Mouse (Mus musculus) forebrain, embryonic 14.5 days (tissue): ENCODE results near the gene Scoc. TPM values are rescaled to one million over a fixed set of nuclear protein-coding genes. Genes with fewer than 3 reads are reported as not detected.
A peak's percentile ranks its signal among the peaks of the same experiment; 100 is the strongest.

Source experiments
- ATAC-seq: fragments of 200-750 bp; cut with Nextera tagmentation; 2 replicates; pipeline ENCODE4 v1.8.0; 2017; ENCODE audit warnings: mild to moderate bottlenecking, moderate library complexity
- DNase-seq: peaks from one replicate; pipeline ENCODE4 v3.0.0-alpha.2; 2015; ENCODE audit warnings: low spot score
- H3K27ac ChIP-seq: fragments of 300-500 bp; sonication (generic); 2 replicates; pipeline ENCODE4 v1.5.1; 2014; ENCODE audit warnings: low read depth, mild to moderate bottlenecking, control low read depth, low read length, moderate library complexity
- H3K27me3 ChIP-seq: fragments of 300-500 bp; sonication (generic); replicated peaks from 2 replicates; pipeline ENCODE4 v1.6.1; 2014; ENCODE audit warnings: low read length, control low read depth, mixed read lengths; ENCODE audit not compliant: control insufficient read depth, insufficient read depth
- H3K36me3 ChIP-seq: fragments of 300-500 bp; sonication (generic); 2 replicates; pipeline ENCODE4 v1.6.1; 2014; ENCODE audit warnings: low read length, control low read depth; ENCODE audit not compliant: control insufficient read depth, insufficient read depth
- H3K4me1 ChIP-seq: fragments of 300-500 bp; sonication (generic); 2 replicates; pipeline ENCODE4 v1.6.1; 2014; ENCODE audit warnings: antibody characterized with exemption, low read length, control low read depth; ENCODE audit not compliant: control insufficient read depth, insufficient read depth
- H3K4me2 ChIP-seq: fragments of 300-500 bp; sonication (generic); 2 replicates; pipeline ENCODE4 v1.6.1; 2014; ENCODE audit warnings: mild to moderate bottlenecking, control low read depth, low read length
- H3K4me3 ChIP-seq: fragments of 300-500 bp; sonication (generic); 2 replicates; pipeline ENCODE4 v1.5.1; 2014; ENCODE audit warnings: low read depth, low read length, control low read depth
- H3K9ac ChIP-seq: fragments of 300-500 bp; sonication (generic); 2 replicates; pipeline ENCODE4 v1.6.1; 2014; ENCODE audit warnings: mild to moderate bottlenecking, low read length, control low read depth, moderate library complexity
- H3K9me3 ChIP-seq: fragments of 300-500 bp; sonication (generic); replicated peaks from 2 replicates; pipeline ENCODE4 v1.6.1; 2016; ENCODE audit warnings: low read length, control low read depth, mixed read lengths; ENCODE audit not compliant: control insufficient read depth
- WGBS: fragments of 180-500 bp; shearing (Covaris S2); extraction: QIAGEN DNeasy Blood & Tissue Kit; methylation state at CpG from one replicate; pipeline ENCODE4 v1.1.7; 2014; 5-methylcytosine and 5-hydroxymethylcytosine counted together
- polyA plus RNA-seq: library from polyadenylated mRNA; unstranded; fragments of >200 nt; fragmentation: Nextera tagmentation; extraction: Ambion mirVana; gene quantifications from 2 replicates; pipeline ENCODE4 v1.2.1, GENCODE M21; 2014

Gene Scoc
- 232 and 263 TPM in 2 replicates for polyA plus RNA-seq

- Histone ChIP-seq H3K9me3 (no peaks in the 10 kb centered on the region), H3K27ac (no peak within 1 kb of the TSS), H3K36me3 (no peaks in the 10 kb centered on the region), H3K4me2 (no peak within 1 kb of the TSS), H3K9ac (no peak within 1 kb of the TSS), H3K27me3 (no peaks in the 10 kb centered on the region), H3K4me3 (no peak within 1 kb of the TSS), H3K4me1 (no peaks in the 10 kb centered on the region)
- DNase-seq: no peak
- no peak for ATAC-seq
- 87% methylated on average over 14 of the region's 14 CpGs for whole genome bisulfite sequencing
Observed at GRCm38 (mm10) chr8:83458222-83458621, at the start of gene Scoc. Scoc (minus strand) TSS chr8:83458391.

GRCm38 (mm10) chr8:83459606-83460005, 1.4 kb upstream of the Scoc start:
- no peak for ATAC-seq
- Histone ChIP-seq H3K36me3 (no peaks in the 10 kb centered on the region), H3K4me2 (no peak overlapping the region), H3K27me3 (no peaks in the 10 kb centered on the region), H3K4me3 (no peak overlapping the region), H3K27ac (no peak overlapping the region), H3K9me3 (no peaks in the 10 kb centered on the region), H3K9ac (no peak overlapping the region), H3K4me1 (no peaks in the 10 kb centered on the region)
- no peak for DNase-seq
- 71% methylated on average over 3 of the region's 3 CpGs for whole genome bisulfite sequencing

GRCm38 (mm10) chr8:83457121-83457520, 1.1 kb downstream of the Scoc start:
- H3K4me3 ChIP-seq: no peak overlapping the region
- WGBS: 60% methylated on average over 6 of the region's 6 CpGs
- H3K36me3 ChIP-seq: no peaks in the 10 kb centered on the region
- no peak for ATAC-seq
- no peaks in the 10 kb centered on the region for H3K27me3 ChIP-seq
- H3K4me2 ChIP-seq: no peak overlapping the region
- H3K27ac ChIP-seq: no peak overlapping the region
- no peaks in the 10 kb centered on the region for H3K9me3 ChIP-seq
- H3K9ac ChIP-seq: no peak overlapping the region
- no peaks in the 10 kb centered on the region for H3K4me1 ChIP-seq
- DNase-seq: no peak

GRCm38 (mm10) chr8:83451056-83451455, 7.1 kb downstream of the Scoc start:
- Histone ChIP-seq H3K27me3 (no peaks in the 10 kb centered on the region), H3K9ac (no peak overlapping the region), H3K4me2 (no peak overlapping the region), H3K9me3 (no peaks in the 10 kb centered on the region), H3K27ac (no peak overlapping the region), H3K4me3 (no peak overlapping the region), H3K4me1 (no peaks in the 10 kb centered on the region), H3K36me3 (no peaks in the 10 kb centered on the region)
- 24% methylated on average over 3 of the region's 3 CpGs for WGBS
- peak; percentile 69 for DNase-seq
- ATAC-seq: peak; percentile 55; the same call in 1 of the 2 replicates

- no peaks in the 10 kb centered on the region for H3K27me3 ChIP-seq
- no peak overlapping the region for H3K27ac ChIP-seq
- WGBS: 63% methylated on average over 1 of the region's 1 CpGs
- H3K9ac ChIP-seq: no peak overlapping the region
- H3K4me1 ChIP-seq: no peaks in the 10 kb centered on the region
- no peak for ATAC-seq
- H3K9me3 ChIP-seq: no peaks in the 10 kb centered on the region
- peak; percentile 42 for DNase-seq
- no peak overlapping the region for H3K4me3 ChIP-seq
- H3K36me3 ChIP-seq: no peaks in the 10 kb centered on the region
- H3K4me2 ChIP-seq: no peak overlapping the region
Observed at GRCm38 (mm10) chr8:83449960-83450359, 8.2 kb downstream of the Scoc start.

GRCm38 (mm10) chr8:83443052-83443400, 15.2 kb downstream of the Scoc start:
- Histone ChIP-seq H3K9ac (peak overlapping the region; percentile 68), H3K4me1 (peaks cover 11% of the 10 kb centered on the region), H3K27ac (peak overlapping the region; percentile 93), H3K36me3 (peaks cover under 1% of the 10 kb centered on the region; the same call in 1 of the 2 replicates), H3K27me3 (no peaks in the 10 kb centered on the region), H3K9me3 (no peaks in the 10 kb centered on the region), H3K4me2 (peak overlapping the region; percentile 60), H3K4me3 (peak overlapping the region; percentile 84)
- ATAC-seq (no peak), DNase-seq (no peak)
- 27% methylated on average over 5 of the region's 5 CpGs for WGBS

GRCm38 (mm10) chr8:83442243-83443051, 15.7 kb downstream of the Scoc start:
- Histone ChIP-seq H3K27ac (peak overlapping the region; percentile 93), H3K9ac (peak overlapping the region; percentile 98), H3K9me3 (no peaks in the 10 kb centered on the region), H3K4me1 (peaks cover 11% of the 10 kb centered on the region), H3K4me2 (peak overlapping the region; percentile 60), H3K36me3 (peaks cover 7% of the 10 kb centered on the region; the same call in 1 of the 2 replicates), H3K4me3 (peak overlapping the region; percentile 84), H3K27me3 (no peaks in the 10 kb centered on the region)
- DNase-seq (peak; percentile 100), ATAC-seq (peak; percentile 99)
- under 1% methylated on average over 42 of the region's 64 CpGs for WGBS

GRCm38 (mm10) chr8:83441656-83442242, 16.4 kb downstream of the Scoc start:
- peak; percentile 38 for DNase-seq

GRCm38 (mm10) chr8:83437077-83437476, 21.1 kb downstream of the Scoc start:
- H3K27me3 ChIP-seq: no peaks in the 10 kb centered on the region
- peaks cover 11% of the 10 kb centered on the region for H3K4me1 ChIP-seq
- H3K4me3 ChIP-seq: no peak overlapping the region
- DNase-seq (no peak), ATAC-seq (no peak)
- H3K36me3 ChIP-seq: peaks cover 37% of the 10 kb centered on the region
- no peak overlapping the region for H3K27ac ChIP-seq
- H3K4me2 ChIP-seq: no peak overlapping the region
- H3K9me3 ChIP-seq: no peaks in the 10 kb centered on the region
- WGBS: 94% methylated on average over 1 of the region's 1 CpGs
- H3K9ac ChIP-seq: no peak overlapping the region

More at GRCm38 (mm10) chr8:83441656-83442242, 16.4 kb downstream of the Scoc start:
- peak overlapping the region; percentile 98 for H3K9ac ChIP-seq
- H3K4me3 ChIP-seq: peak overlapping the region; percentile 84
- H3K27ac ChIP-seq: peak overlapping the region; percentile 93
- no peak for ATAC-seq
- H3K4me2 ChIP-seq: peak overlapping the region; percentile 60
- H3K27me3 ChIP-seq: no peaks in the 10 kb centered on the region
- peaks cover 14% of the 10 kb centered on the region for H3K36me3 ChIP-seq
- peaks cover 11% of the 10 kb centered on the region for H3K4me1 ChIP-seq
- 1% methylated on average over 29 of the region's 29 CpGs for WGBS
- H3K9me3 ChIP-seq: no peaks in the 10 kb centered on the region
